Mouse (Mus musculus) small intestine, adult 2 months (tissue): ENCODE results near the gene Plxdc2.

Source experiments
- CTCF ChIP-seq: fragments of 200-500 bp; IDR thresholded peaks from 2 replicates; pipeline ENCODE4 v1.5.1; 2012; ENCODE audit warnings: low read depth, mild to moderate bottlenecking, control low read depth, inconsistent platforms, low read length, moderate library complexity, mixed read lengths; ENCODE audit not compliant: insufficient replicate concordance, insufficient read length; ENCODE audit errors: extremely low read depth
- POLR2A ChIP-seq: fragments of 200-500 bp; IDR thresholded peaks from 2 replicates; pipeline ENCODE4 v1.6.1; 2012; ENCODE audit warnings: low read depth, mild to moderate bottlenecking, control low read depth, inconsistent platforms, low read length, moderate library complexity

- TF ChIP-seq POLR2A (no peak), CTCF (no peak)
Observed at GRCm38 (mm10) chr2:16398006-16398405, 41.9 kb downstream of the Plxdc2 start.
